Mouse (Mus musculus) intestine, embryonic 14.5 days (tissue): Measurements from ENCODE around the gene Mbd4. TPM values are rescaled to one million over a fixed set of nuclear protein-coding genes. Genes with fewer than 3 reads are reported as not detected.

Source experiments
- ATAC-seq: fragments of 200-750 bp; cut with Nextera tagmentation; replicated peaks from 2 replicates; pipeline ENCODE4 v1.8.0; 2017; ENCODE audit warnings: low read depth, moderate number of reproducible peaks, moderate TSS enrichment, moderate library complexity; ENCODE audit not compliant: low FRiP score, low TSS enrichment
- DNase-seq: peaks from one replicate; pipeline ENCODE4 v3.0.0-alpha.2; 2018; ENCODE audit warnings: low spot score
- H3K27ac ChIP-seq: fragments of 300-500 bp; sonication (generic); 2 replicates; pipeline ENCODE4 v1.5.1; 2014; ENCODE audit warnings: low read depth, mild to moderate bottlenecking, control low read depth
- H3K27me3 ChIP-seq: fragments of 300-500 bp; sonication (generic); replicated peaks from 2 replicates; pipeline ENCODE4 v1.6.1; 2014; ENCODE audit warnings: low read length, control low read depth; ENCODE audit not compliant: control insufficient read depth, insufficient read depth
- H3K36me3 ChIP-seq: fragments of 300-500 bp; sonication (generic); 2 replicates; pipeline ENCODE4 v1.6.1; 2014; ENCODE audit warnings: low read length, control low read depth; ENCODE audit not compliant: control insufficient read depth, insufficient read depth
- H3K4me1 ChIP-seq: fragments of 300-500 bp; sonication (generic); replicated peaks from 2 replicates; pipeline ENCODE4 v1.6.1; 2014; ENCODE audit warnings: low read length, control low read depth, mixed read lengths; ENCODE audit not compliant: control insufficient read depth, insufficient read depth
- H3K4me2 ChIP-seq: fragments of 300-500 bp; sonication (generic); 2 replicates; pipeline ENCODE4 v1.6.1; 2014; ENCODE audit warnings: low read length
- H3K4me3 ChIP-seq: fragments of 300-500 bp; sonication (generic); 2 replicates; pipeline ENCODE4 v1.5.1; 2014; ENCODE audit warnings: low read depth, low read length, control low read depth, mixed read lengths
- H3K9ac ChIP-seq: fragments of 300-500 bp; sonication (generic); 2 replicates; pipeline ENCODE4 v1.6.1; 2014; ENCODE audit warnings: mild to moderate bottlenecking, low read length
- H3K9me3 ChIP-seq: fragments of 300-500 bp; sonication (generic); 2 replicates; pipeline ENCODE4 v1.6.1; 2016; ENCODE audit warnings: low read length, control low read depth; ENCODE audit not compliant: control insufficient read depth
- WGBS: fragments of 180-500 bp; shearing (Covaris S2); extraction: QIAGEN DNeasy Blood & Tissue Kit; methylation state at CpG from one replicate; pipeline ENCODE4 v1.1.7; 2014; 5-methylcytosine and 5-hydroxymethylcytosine counted together
- polyA plus RNA-seq: library from polyadenylated mRNA; unstranded; fragments of >200 nt; fragmentation: Nextera tagmentation; extraction: Ambion mirVana; gene quantifications from 2 replicates; pipeline ENCODE4 v1.2.1, GENCODE M21; 2014

Mbd4 gene
- 14.7 and 18.4 TPM in 2 replicates for polyA plus RNA-seq

DNA sequence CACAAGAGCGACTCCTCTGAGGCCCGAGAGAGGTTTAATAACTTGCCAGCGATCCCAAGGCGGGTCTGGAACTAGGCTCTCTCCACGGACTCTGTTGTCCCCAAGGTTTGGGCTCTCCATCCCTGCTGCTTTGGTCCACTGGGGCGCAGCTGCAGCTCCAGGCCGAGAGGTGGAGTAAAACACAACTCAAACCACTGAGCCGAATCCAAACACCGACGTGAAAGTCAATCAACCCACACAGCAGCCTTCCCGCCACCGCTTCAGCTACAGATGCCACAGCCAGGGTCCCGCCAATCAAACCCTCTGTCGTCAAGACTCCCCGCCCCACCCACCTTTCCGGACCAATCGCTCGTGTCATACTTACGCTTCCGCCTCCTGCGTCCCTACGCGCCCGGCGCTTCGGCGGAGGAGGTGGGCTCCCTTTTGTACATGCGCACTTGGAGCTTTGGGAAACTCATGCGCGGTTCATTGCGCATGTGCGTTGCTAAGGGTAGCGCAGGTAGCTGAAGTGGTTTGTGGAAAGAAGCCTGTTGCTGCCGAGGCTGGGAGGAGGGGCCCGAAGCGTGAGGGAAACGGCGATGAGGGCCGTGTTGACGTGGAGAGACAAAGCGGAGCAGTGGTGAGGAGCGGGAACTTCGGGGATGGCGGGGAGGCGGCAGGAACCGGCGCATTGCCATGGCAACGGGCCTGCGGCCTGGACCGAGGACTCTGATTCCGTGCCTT lies at the start of gene Mbd4, which contains the start of gene Ift122:
Mbd4 (minus strand) TSS at position 281 of the 723 bp plus-strand sequence.
Ift122 (plus strand) TSS at position 380 of the 723 bp plus-strand sequence.
- no peaks in the 10 kb centered on the region for H3K9me3 ChIP-seq
- H3K4me2 ChIP-seq = peak within 1 kb of the TSS; percentile 87
- peaks cover 26% of the 10 kb centered on the region for H3K36me3 ChIP-seq
- H3K27ac ChIP-seq = peak within 1 kb of the TSS; percentile 90
- H3K9ac ChIP-seq = peak within 1 kb of the TSS; percentile 61
- DNase-seq (peak; percentile 95), ATAC-seq (peak; percentile 97)
- WGBS = under 1% methylated on average over 51 of the region's 51 CpGs
- peak within 1 kb of the TSS; percentile 62 for H3K4me3 ChIP-seq
- H3K4me1 ChIP-seq = peaks cover 18% of the 10 kb centered on the region
- no peaks in the 10 kb centered on the region for H3K27me3 ChIP-seq

DNA sequence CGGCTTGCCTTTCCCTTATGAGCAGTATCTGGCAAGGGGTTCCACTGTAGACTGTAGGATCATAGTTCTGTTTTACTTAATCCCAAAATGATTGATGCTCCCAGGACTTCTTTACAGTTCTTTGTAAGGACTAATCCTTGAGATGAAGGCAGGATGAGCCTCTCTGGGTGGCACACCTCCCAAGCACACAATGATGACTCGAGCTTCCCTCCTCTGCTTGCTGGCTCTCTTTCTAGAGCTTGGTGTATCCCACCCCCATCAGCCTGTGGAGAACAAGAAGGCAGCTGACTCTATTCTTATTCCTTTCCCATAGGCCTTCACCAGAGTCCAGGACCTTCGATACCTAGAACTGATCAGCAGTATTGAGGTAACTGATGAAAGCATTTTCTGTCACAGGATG lies 49.4 kb upstream of the Mbd4 start:
- no peaks in the 10 kb centered on the region for H3K9me3 ChIP-seq
- no peak overlapping the region for H3K27ac ChIP-seq
- no peak overlapping the region for H3K4me3 ChIP-seq
- no peak for DNase-seq
- no peak overlapping the region for H3K9ac ChIP-seq
- peaks cover 40% of the 10 kb centered on the region for H3K36me3 ChIP-seq
- no peak overlapping the region for H3K4me2 ChIP-seq
- no peak for ATAC-seq
- H3K4me1 ChIP-seq = no peaks in the 10 kb centered on the region
- H3K27me3 ChIP-seq = no peaks in the 10 kb centered on the region
- WGBS = 76% methylated on average over 3 of the region's 3 CpGs

DNA sequence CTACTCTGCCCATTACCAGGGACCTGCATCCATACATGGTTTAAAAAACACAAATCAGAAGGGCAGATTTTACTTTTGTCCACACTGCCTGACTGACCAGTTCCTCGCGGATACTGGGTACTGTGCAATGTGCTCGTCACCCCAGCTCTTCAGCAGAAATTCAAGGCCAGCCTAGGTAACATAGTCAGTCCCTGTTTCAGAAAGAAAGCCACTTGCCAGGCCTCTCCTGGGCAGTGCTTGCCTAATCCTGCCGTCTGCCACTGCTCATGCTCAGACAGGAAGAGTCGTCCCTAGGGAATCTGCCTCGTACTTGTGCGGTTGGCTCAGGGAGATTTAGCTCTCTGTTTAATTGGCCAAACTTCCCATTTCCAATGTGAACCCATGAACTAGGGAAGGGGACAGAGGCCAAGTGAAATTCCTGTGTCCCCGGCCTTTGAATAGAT lies 48.3 kb upstream of the Mbd4 start:
- H3K36me3 ChIP-seq = peaks cover 35% of the 10 kb centered on the region

DNA sequence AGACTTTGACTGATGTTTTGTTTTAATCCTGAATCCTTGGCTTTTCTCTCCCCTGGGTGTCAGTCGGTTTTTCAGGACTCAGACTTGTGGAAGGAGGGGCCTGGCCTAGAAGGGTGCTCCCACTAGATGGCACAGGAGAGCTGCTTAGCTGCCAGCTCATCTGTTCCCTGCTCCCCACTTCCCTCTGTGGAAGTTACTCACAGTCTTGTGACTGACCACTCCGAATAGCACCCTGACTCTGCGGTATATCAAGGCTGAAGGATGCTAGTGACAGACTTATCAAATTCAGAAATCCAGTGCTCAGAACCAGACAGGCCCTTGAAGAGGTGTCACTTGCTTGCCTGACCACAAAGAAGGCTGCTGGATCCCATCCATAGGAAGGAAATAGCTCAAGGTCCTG lies 47.9 kb upstream of the Mbd4 start:
- DNase-seq (peak; percentile 74), ATAC-seq (peak; percentile 58; the same call in 1 of the 2 replicates)
- Histone ChIP-seq H3K4me2 (no peak overlapping the region), H3K9me3 (no peaks in the 10 kb centered on the region), H3K27ac (no peak overlapping the region), H3K27me3 (no peaks in the 10 kb centered on the region), H3K4me1 (no peaks in the 10 kb centered on the region), H3K9ac (no peak overlapping the region), H3K36me3 (peaks cover 39% of the 10 kb centered on the region), H3K4me3 (no peak overlapping the region)
- 14% methylated on average over 3 of the region's 3 CpGs for WGBS

More for the DNA sequence above, 48.3 kb upstream of the Mbd4 start:
- no peak for ATAC-seq
- Histone ChIP-seq H3K4me2 (no peak overlapping the region), H3K4me3 (no peak overlapping the region), H3K27ac (no peak overlapping the region), H3K4me1 (no peaks in the 10 kb centered on the region), H3K9ac (no peak overlapping the region), H3K9me3 (no peaks in the 10 kb centered on the region), H3K27me3 (no peaks in the 10 kb centered on the region)
- WGBS = 73% methylated on average over 8 of the region's 8 CpGs
- DNase-seq = no peak

DNA sequence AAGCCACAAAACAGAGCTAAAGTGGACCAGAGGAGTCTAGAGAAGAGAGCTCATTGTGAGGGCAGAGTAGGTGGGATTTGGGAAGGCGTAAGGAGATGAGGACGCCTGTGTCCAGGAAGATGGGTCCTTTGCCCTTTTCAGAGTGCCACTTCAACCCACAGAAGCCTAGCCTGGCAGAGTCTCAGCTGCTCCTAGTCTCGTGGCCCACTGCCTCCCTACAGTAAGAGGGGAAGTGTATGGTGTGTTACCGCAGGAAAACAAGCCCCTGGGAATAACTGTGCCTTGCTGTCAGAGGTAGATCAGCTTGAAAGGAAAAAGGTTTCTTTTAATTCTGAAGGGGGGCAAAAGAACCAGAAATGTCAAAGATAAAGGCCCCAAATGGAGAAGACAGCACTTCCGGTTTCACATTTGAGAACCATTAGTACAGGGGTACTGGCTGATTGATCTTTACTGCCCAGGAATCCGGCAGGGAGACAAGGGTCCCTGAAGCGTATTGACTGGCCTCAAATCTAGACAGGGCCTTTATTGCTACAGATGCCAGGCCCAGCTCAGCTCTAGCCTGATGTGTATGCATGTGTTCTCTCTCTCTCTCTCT lies 44.9 kb upstream of the Mbd4 start:
- H3K36me3 ChIP-seq = peaks cover 49% of the 10 kb centered on the region
- 83% methylated on average over 7 of the region's 7 CpGs for whole genome bisulfite sequencing
- H3K9ac ChIP-seq = no peak overlapping the region
- H3K4me1 ChIP-seq = no peaks in the 10 kb centered on the region
- H3K4me2 ChIP-seq = no peak overlapping the region
- H3K9me3 ChIP-seq = no peaks in the 10 kb centered on the region
- ATAC-seq = no peak
- no peak overlapping the region for H3K27ac ChIP-seq
- H3K4me3 ChIP-seq = no peak overlapping the region
- DNase-seq = no peak
- no peaks in the 10 kb centered on the region for H3K27me3 ChIP-seq

DNA sequence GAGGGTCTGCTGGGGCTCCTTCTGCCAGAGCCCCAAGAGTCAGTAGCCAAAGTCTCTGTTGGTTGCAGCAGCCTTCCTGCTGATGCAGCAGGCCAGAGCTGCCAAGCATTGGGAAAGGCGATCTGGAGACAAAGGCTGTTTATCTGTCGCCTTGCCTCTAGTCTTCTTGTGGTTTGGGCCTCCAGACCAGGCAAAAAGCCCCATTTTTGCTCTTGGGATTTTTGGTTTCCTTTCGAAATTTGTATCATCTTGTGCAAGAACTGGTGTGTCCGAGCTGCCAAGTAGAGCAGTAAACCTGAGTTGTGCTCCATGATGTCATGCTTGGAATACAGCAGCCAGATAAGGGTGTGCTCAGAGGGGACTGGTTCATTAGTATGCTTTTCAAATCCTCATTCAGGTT lies 43.9 kb upstream of the Mbd4 start:
- Histone ChIP-seq H3K4me3 (no peak overlapping the region), H3K27ac (no peak overlapping the region), H3K36me3 (peaks cover 50% of the 10 kb centered on the region), H3K9ac (no peak overlapping the region), H3K4me1 (peaks cover 5% of the 10 kb centered on the region; the same call in 1 of the 2 replicates), H3K9me3 (no peaks in the 10 kb centered on the region), H3K27me3 (no peaks in the 10 kb centered on the region), H3K4me2 (no peak overlapping the region)
- WGBS = 78% methylated on average over 4 of the region's 4 CpGs
- no peak for DNase-seq
- ATAC-seq = no peak

DNA sequence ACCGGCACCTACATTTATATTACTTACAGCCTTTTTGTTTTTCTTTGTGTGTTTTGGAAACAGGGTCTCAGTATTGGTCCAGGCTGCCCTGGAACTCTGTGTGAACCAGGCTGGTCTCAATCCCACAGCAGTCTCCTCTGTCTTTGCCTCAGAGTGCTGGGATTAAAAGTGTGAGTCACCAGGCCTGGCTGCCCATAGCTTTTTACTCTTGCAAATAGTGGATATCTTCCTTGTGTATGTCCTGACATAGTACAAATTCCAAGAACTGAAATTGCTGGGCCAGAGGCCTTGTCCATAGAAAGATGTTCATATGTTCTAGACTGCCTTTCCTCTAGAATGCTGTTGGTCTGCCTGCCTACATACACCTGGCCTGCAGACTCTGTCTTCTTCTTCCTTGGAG lies 43.2 kb upstream of the Mbd4 start:
- H3K36me3 ChIP-seq = peaks cover 51% of the 10 kb centered on the region
- no peak overlapping the region for H3K4me2 ChIP-seq
- H3K9me3 ChIP-seq = no peaks in the 10 kb centered on the region
- 75% methylated on average over 1 of the region's 1 CpGs for WGBS
- H3K4me3 ChIP-seq = no peak overlapping the region
- peaks cover 12% of the 10 kb centered on the region for H3K4me1 ChIP-seq
- no peak overlapping the region for H3K9ac ChIP-seq
- no peak for DNase-seq
- H3K27ac ChIP-seq = no peak overlapping the region
- no peaks in the 10 kb centered on the region for H3K27me3 ChIP-seq
- no peak for ATAC-seq

DNA sequence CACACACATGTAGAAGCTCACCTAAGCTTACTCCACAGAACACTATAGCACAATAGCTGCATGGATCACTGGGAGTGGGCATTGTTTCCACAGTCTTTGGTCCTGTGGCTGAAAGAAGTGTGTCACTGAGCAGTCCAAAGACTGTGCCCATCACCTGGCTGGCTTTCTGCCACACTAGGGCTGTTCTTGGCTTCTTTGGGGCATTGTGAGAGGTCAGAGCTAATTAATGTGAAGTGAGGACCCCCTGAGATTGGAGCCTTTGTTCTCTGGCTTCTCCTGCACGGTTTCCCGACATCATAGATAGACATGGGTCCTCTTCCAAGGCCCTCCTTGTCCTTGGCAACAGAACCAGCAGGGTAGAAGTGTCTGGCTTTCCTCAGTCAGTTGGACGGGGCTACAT lies 39.2 kb upstream of the Mbd4 start:
- Histone ChIP-seq H3K9ac (no peak overlapping the region), H3K4me3 (no peak overlapping the region), H3K4me2 (no peak overlapping the region), H3K27ac (peak overlapping the region; percentile 82; the same call in 1 of the 2 replicates), H3K27me3 (no peaks in the 10 kb centered on the region), H3K4me1 (peaks cover 21% of the 10 kb centered on the region), H3K9me3 (peaks cover 6% of the 10 kb centered on the region; the same call in 1 of the 2 replicates), H3K36me3 (peaks cover 52% of the 10 kb centered on the region)
- no peak for ATAC-seq
- WGBS = 81% methylated on average over 3 of the region's 3 CpGs
- DNase-seq = no peak
